Mouse (Mus musculus) C2C12 (cell line): Measurements from ENCODE around the gene Lrrc8d.

ENCODE experiments used
- CEBPB ChIP-seq: IDR thresholded peaks from one replicate; pipeline ENCODE4 v1.6.1; 2011; ENCODE audit warnings: low read depth, mild to moderate bottlenecking, control low read depth, moderate library complexity
- CTCF ChIP-seq: IDR thresholded peaks from one replicate; pipeline ENCODE4 v1.5.1; 2011; ENCODE audit not compliant: control insufficient read depth, insufficient read depth, insufficient read length
- MYOD1 ChIP-seq: IDR thresholded peaks from one replicate; pipeline ENCODE4 v1.6.1; 2011; ENCODE audit warnings: low read depth; ENCODE audit not compliant: control insufficient read depth, insufficient read length
- USF1 ChIP-seq: IDR thresholded peaks from one replicate; pipeline ENCODE4 v1.6.1; 2011; ENCODE audit warnings: low read depth, mild to moderate bottlenecking, control low read depth, moderate library complexity

DNA sequence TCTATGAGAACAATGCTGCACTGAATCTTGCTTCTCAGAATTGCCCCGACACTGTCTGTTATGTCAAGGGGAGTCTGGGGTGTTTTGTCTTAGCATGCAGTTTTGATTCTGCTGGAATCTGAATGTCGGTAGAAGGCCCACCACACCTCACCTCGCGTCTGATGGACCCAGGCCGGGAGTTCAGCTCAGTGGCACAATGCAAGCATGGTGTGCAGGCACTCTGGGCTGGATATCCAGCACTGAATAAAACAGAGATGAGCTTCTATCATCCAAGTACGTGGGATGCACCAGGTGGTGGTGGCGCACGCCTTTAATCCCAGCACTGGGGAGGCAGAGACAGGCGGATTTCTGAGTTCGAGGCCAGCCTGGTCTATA lies 160.7 kb downstream of the Lrrc8d start:
- TF ChIP-seq CTCF (no peak), MYOD1 (no peak), CEBPB (no peak), USF1 (no peak)
